Comparison of ENCODE assay signal across 8 mouse cellular contexts in genomic region chr1:38836477-38836872, GRCm38 (mm10). TPM values are rescaled to one million over a fixed set of nuclear protein-coding genes. Genes with fewer than 3 reads are reported as not detected.
DNase-seq lines count a peak whose midpoint lies in the region; ATAC-seq lines count a peak whose summit lies in the region.

Lonrf2 (minus strand) TSS chr1:38836711.

- H3K27me3 ChIP-seq in midbrain, embryonic 16.5 days (ENCODE audit: control insufficient read depth, insufficient read depth, low read depth, low read length): peaks cover 3% of the 10 kb centered on the region; the same call in 1 of the 2 replicates

- ATAC-seq in midbrain, embryonic 16.5 days: peak; percentile 96
- no peak for ATAC-seq in megakaryocyte progenitor cell, adult 5-6 weeks (replicated peaks; ENCODE audit: poor library complexity)

- peak within 1 kb of the TSS; percentile 95 for H3K9ac ChIP-seq in midbrain, embryonic 16.5 days (ENCODE audit: low read depth, low read length)

- peak within 1 kb of the TSS; percentile 86 for H3K4me3 ChIP-seq in midbrain, embryonic 16.5 days (ENCODE audit: low read depth, low read length)

- peak within 1 kb of the TSS; percentile 73 for H3K4me2 ChIP-seq in midbrain, embryonic 16.5 days (ENCODE audit: low read length)

- H3K9me3 ChIP-seq in midbrain, embryonic 16.5 days (replicated peaks; ENCODE audit: control insufficient read depth, low read length, poor library complexity, severe bottlenecking): no peaks in the 10 kb centered on the region

- H3K27ac ChIP-seq in midbrain, embryonic 16.5 days (ENCODE audit: low read length): peak within 1 kb of the TSS; percentile 98

- H3K4me1 ChIP-seq in midbrain, embryonic 16.5 days (ENCODE audit: control insufficient read depth, insufficient read depth, low read length): peaks cover 16% of the 10 kb centered on the region

- H3K36me3 ChIP-seq in midbrain, embryonic 16.5 days (ENCODE audit: control insufficient read depth, insufficient read depth, low read length): 0 out of 2 replicates have a peak, but pooled peaks cover 3% of the 10 kb centered on the region

- WGBS in midbrain, embryonic 16.5 days: under 1% methylated on average over 42 of the region's 47 CpGs

- peak; percentile 42 for DNase-seq in kidney, postnatal 10 days
- no peak for DNase-seq in kidney, postnatal 36 days
- DNase-seq in cerebellum, postnatal 14 days: peak; percentile 85 to 88
- peak; percentile 57 to 66 for DNase-seq in frontal cortex, postnatal 25 days (ENCODE audit: low spot score in 2 of 2)
- peak; percentile 77 to 78 for DNase-seq in layer of hippocampus, postnatal 36 days
- DNase-seq in thymus, postnatal 0 days (ENCODE audit: low spot score): no peak

RNA-seq across cellular contexts. Expression of gene Lonrf2, which starts in this region (rescaled TPM):
- total RNA-seq in layer of hippocampus, postnatal 36 days (2021): 100 to 1,000 TPM; 106 to 109 TPM
- polyA plus RNA-seq in midbrain, embryonic 16.5 days (2015; fragmentation: Nextera tagmentation; extraction: Ambion mirVana): 24.7 and 27.3 TPM in 2 replicates
- polyA plus RNA-seq in thymus, postnatal 0 days (2015; fragmentation: Nextera tagmentation; extraction: Ambion mirVana): 0.09 and 0.10 TPM in 2 replicates
- not detected in 2 replicates for total RNA-seq in megakaryocyte progenitor cell, adult 5-6 weeks (2015)
- 0.10 and 0.21 TPM in 2 replicates for total RNA-seq in megakaryocyte progenitor cell, adult 5-6 weeks (2017)

Comparison
In these comparisons a context has a peak if more than half of its experiments do, and no peak if none do; other contexts are left out.
1. RNA of gene Lonrf2 (total RNA-seq): 106 to 109 TPM in layer of hippocampus, postnatal 36 days; 0.10 to 0.21 TPM in megakaryocyte progenitor cell, adult 5-6 weeks; every median in the first group is over 10 times any median in the second.
2. RNA of gene Lonrf2 (polyA plus RNA-seq): 24.7 to 27.3 TPM in midbrain, embryonic 16.5 days; 0.09 to 0.10 TPM in thymus, postnatal 0 days; every median in the first group is over 10 times any median in the second.
3. DNase-seq: peak in kidney, postnatal 10 days (single experiment), cerebellum, postnatal 14 days (2 of 2), frontal cortex, postnatal 25 days (2 of 2) and layer of hippocampus, postnatal 36 days (2 of 2); none in kidney, postnatal 36 days (0 of 2) and thymus, postnatal 0 days (single experiment).